Mouse (Mus musculus): ENCODE data around the gene Lonp1. TPM values are rescaled to one million over a fixed set of nuclear protein-coding genes. Genes with fewer than 3 reads are reported as not detected.

Lonp1 gene
- polyA plus RNA-seq, 1 experiment from 2014 or later = 25.8 TPM

DNA sequence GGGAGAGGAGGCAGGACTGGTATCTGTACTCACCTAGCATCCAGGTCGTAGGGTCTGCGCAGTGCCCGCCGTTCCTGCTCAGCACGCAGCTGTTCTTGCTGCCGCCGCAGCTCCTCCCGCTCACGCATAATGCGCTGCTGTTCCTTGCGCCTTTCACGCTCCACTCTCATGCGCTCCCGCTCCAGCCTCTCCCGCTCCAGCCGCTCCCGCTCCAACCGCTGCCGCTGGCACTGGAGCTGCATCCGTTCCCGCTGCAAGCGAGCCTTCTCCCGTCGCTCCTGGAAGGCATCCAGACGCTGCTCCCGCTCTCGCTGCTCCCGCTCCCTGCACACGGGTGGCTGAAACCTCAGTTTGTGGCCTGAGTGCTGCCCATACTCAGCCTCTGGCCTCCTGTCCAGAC lies 60.4 kb downstream of the Lonp1 start:
- Histone ChIP-seq H3K36me3 (ENCODE audit: control insufficient read depth, insufficient read depth, low read length) (peaks cover 78% of the 10 kb centered on the region), H3K27me3 (ENCODE audit: control insufficient read depth, insufficient read depth, low read length) (no peaks in the 10 kb centered on the region), H3K27ac (replicated peaks) (no peak overlapping the region), H3K4me1 (replicated peaks; ENCODE audit: control insufficient read depth, insufficient read depth) (no peaks in the 10 kb centered on the region), H3K9me3 (ENCODE audit: control insufficient read depth, low read length) (no peaks in the 10 kb centered on the region), H3K4me2 (replicated peaks; ENCODE audit: low read depth) (no peak overlapping the region), H3K4me3 (ENCODE audit: low read depth, low read length) (no peak overlapping the region), H3K9ac (ENCODE audit: low read length) (no peak overlapping the region)
- DNase-seq (ENCODE audit: low spot score) (no peak), ATAC-seq (ENCODE audit: low FRiP score, low TSS enrichment) (no peak)
- TF ChIP-seq CTCF (IDR thresholded peaks at IDR 0.05; ENCODE audit: low read depth) (no peak), EP300 (optimal IDR thresholded peaks at IDR 0.05) (no peak)
- 92% methylated on average over 29 of the region's 29 CpGs for WGBS

Other genes with a start within 250 kb of the Lonp1 start
- gene Ptprs, start 150.4 kb downstream of the Lonp1 start, polyA plus RNA-seq (2015; fragmentation: Nextera tagmentation; extraction: Ambion mirVana) = 22.2 and 22.8 TPM in 2 replicates
- gene Znrf4, start 114.5 kb downstream of the Lonp1 start, polyA plus RNA-seq (2015; fragmentation: Nextera tagmentation; extraction: Ambion mirVana) = not detected in 2 replicates
- gene Gm20219, start 72.5 kb downstream of the Lonp1 start, polyA plus RNA-seq (2015; fragmentation: Nextera tagmentation; extraction: Ambion mirVana) = 15.9 and 19.2 TPM in 2 replicates
- 25.4 and 28.8 TPM in 2 replicates for gene Safb2, start 42.3 kb downstream of the Lonp1 start, polyA plus RNA-seq (2015; fragmentation: Nextera tagmentation; extraction: Ambion mirVana)
- gene Safb, start 42.1 kb downstream of the Lonp1 start, polyA plus RNA-seq (2015; fragmentation: Nextera tagmentation; extraction: Ambion mirVana) = 34.7 and 38.6 TPM in 2 replicates
- 327 and 335 TPM in 2 replicates for gene 2410015M20Rik, start 17.1 kb downstream of the Lonp1 start, polyA plus RNA-seq (2015; fragmentation: Nextera tagmentation; extraction: Ambion mirVana)
- gene Rpl36, start 13.5 kb downstream of the Lonp1 start, polyA plus RNA-seq (2015; fragmentation: Nextera tagmentation; extraction: Ambion mirVana) = 2,079 and 2,215 TPM in 2 replicates
- 0.10 and 0.18 TPM in 2 replicates for gene Catsperd, start 1.3 kb upstream of the Lonp1 start, polyA plus RNA-seq (2015; fragmentation: Nextera tagmentation; extraction: Ambion mirVana)
- 34.5 and 35.4 TPM in 2 replicates for gene Ranbp3, start 46.4 kb upstream of the Lonp1 start, polyA plus RNA-seq (2015; fragmentation: Nextera tagmentation; extraction: Ambion mirVana)
- 584 and 595 TPM in 2 replicates for gene Ndufa11, start 90.9 kb upstream of the Lonp1 start, polyA plus RNA-seq (2015; fragmentation: Nextera tagmentation; extraction: Ambion mirVana)
- 19.0 and 22.8 TPM in 2 replicates for gene Vmac, start 91.1 kb upstream of the Lonp1 start, polyA plus RNA-seq (2015; fragmentation: Nextera tagmentation; extraction: Ambion mirVana)
- 32.4 and 37.9 TPM in 2 replicates for gene Nrtn, start 130.6 kb upstream of the Lonp1 start, polyA plus RNA-seq (2015; fragmentation: Nextera tagmentation; extraction: Ambion mirVana)
- gene Dus3l, start 137.9 kb upstream of the Lonp1 start, polyA plus RNA-seq (2015; fragmentation: Nextera tagmentation; extraction: Ambion mirVana) = 22.9 and 24.4 TPM in 2 replicates
- gene Prr22, start 143.4 kb upstream of the Lonp1 start, polyA plus RNA-seq (2015; fragmentation: Nextera tagmentation; extraction: Ambion mirVana) = 0.38 and 0.65 TPM in 2 replicates
- gene Rfx2, start 204.1 kb upstream of the Lonp1 start, polyA plus RNA-seq (2015; fragmentation: Nextera tagmentation; extraction: Ambion mirVana) = 3.2 and 3.3 TPM in 2 replicates
- 0.04 TPM in 1 of 2 replicates, not detected in the other for gene Acsbg2, start 247.6 kb upstream of the Lonp1 start, polyA plus RNA-seq (2015; fragmentation: Nextera tagmentation; extraction: Ambion mirVana)
- 1.0 and 1.4 TPM in 2 replicates for gene 1700061G19Rik, start 248.6 kb upstream of the Lonp1 start, polyA plus RNA-seq (2015; fragmentation: Nextera tagmentation; extraction: Ambion mirVana)